Mouse (Mus musculus): ENCODE results near the gene Patl2. TPM values are rescaled to one million over a fixed set of nuclear protein-coding genes. Genes with fewer than 3 reads are reported as not detected.

The Patl2 gene
- total and polyA plus RNA-seq, 3 experiments = not detected

DNA sequence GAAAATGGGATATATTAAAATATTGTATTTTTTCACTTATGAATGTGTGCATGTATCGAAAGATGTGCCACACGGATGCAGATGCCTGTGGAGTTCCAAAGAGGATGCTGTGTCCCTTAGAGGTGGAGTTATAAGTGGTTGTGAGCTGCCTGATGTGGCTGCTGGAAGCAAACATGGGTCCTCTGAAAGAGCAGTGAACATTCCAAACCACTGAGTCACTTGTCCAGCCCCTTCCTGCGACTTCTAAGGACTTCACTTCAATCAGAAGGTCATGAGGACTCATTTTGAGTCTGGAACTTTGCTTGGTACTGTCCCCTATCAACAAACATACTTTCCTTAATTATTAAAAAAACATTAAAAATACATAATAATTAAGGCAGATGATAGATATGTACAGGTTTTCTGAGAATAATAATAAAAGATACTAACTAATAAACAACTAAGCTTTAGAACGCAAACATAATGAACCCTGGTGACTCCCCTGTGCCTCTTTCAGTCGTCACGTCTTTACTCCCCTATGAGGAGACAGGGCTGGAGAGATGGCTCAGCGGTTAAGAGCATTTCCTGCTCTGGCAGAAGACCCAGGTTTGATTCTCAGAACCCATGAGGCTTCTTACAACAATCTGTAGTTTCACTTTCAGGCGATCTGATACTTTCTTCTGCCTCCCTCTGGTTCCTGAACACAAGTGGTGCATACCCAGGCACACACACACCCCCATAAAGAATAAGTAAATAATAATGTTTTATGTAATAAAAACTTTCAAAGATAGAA, 5.8 kb downstream of the Patl2 start:
- DNase-seq (ENCODE audit: extremely low read depth) = peak; percentile 66
- H3K27ac ChIP-seq (ENCODE audit: insufficient read depth, low read depth) = no peak overlapping the region
- H3K79me2 ChIP-seq (replicated peaks; ENCODE audit: control insufficient read depth, extremely low read depth, insufficient read depth, poor library complexity, severe bottlenecking) = no peaks in the 10 kb centered on the region
- H3K4me2 ChIP-seq (ENCODE audit: insufficient read depth, low read depth, poor library complexity, severe bottlenecking) = no peak overlapping the region
- no peaks in the 10 kb centered on the region for H3K9me3 ChIP-seq (replicated peaks; ENCODE audit: low read length)
- TF ChIP-seq IRF4 (IDR thresholded peaks at IDR 0.05; ENCODE audit: low read depth, low read length) (peak; percentile 82), E2F4 (IDR thresholded peaks at IDR 0.05; ENCODE audit: insufficient replicate concordance, low read depth, low read length) (no peak)
- dilution Hi-C loops (cut with MboI; ENCODE audit: extremely low pct_ligation_motif_present, extremely low pct_unique_long_range_greater_than_20kb, low sequenced_read_pairs) (no loop called here), in situ Hi-C loops (cut with MboI; ENCODE audit: low pct_ligation_motif_present, low pct_unique_long_range_greater_than_20kb, low sequenced_read_pairs) (no loop called here)
- no peaks in the 10 kb centered on the region for H3K27me3 ChIP-seq (replicated peaks)
- H3K36me3 ChIP-seq (replicated peaks in 1 of 2; ENCODE audit: control insufficient read depth in 1 of 2, insufficient read depth in 1 of 2, low read length in 1 of 2) = no peaks in the 10 kb centered on the region
- peaks cover 0 to 15% of the 10 kb centered on the region in 2 experiments; a peak in 2 of 4 replicates for H3K4me1 ChIP-seq (ENCODE audit: control insufficient read depth in 1 of 2, insufficient read depth in 2 of 2)
- H3K9ac ChIP-seq (ENCODE audit: insufficient read depth, low read depth) = no peak overlapping the region
- no peak overlapping the region for H3K4me3 ChIP-seq (replicated peaks in 1 of 3; ENCODE audit: low read depth in 2 of 3, low read length in 2 of 3, poor library complexity in 1 of 3)

- Histone ChIP-seq H3K4me3 (replicated peaks in 1 of 3; ENCODE audit: low read depth in 2 of 3, low read length in 2 of 3, poor library complexity in 1 of 3) (no peak overlapping the region), H3K36me3 (replicated peaks in 1 of 2; ENCODE audit: control insufficient read depth in 1 of 2, insufficient read depth in 1 of 2, low read length in 1 of 2) (no peaks in the 10 kb centered on the region), H3K27ac (ENCODE audit: insufficient read depth, low read depth) (no peak overlapping the region), H3K9me3 (replicated peaks; ENCODE audit: low read length) (no peaks in the 10 kb centered on the region), H3K4me1 (ENCODE audit: control insufficient read depth in 1 of 2, insufficient read depth in 2 of 2) (0 out of 4 replicates have a peak, but pooled peaks cover 0 to 4% of the 10 kb centered on the region in 2 experiments), H3K79me2 (replicated peaks; ENCODE audit: control insufficient read depth, extremely low read depth, insufficient read depth, poor library complexity, severe bottlenecking) (no peaks in the 10 kb centered on the region), H3K9ac (ENCODE audit: insufficient read depth, low read depth) (no peak overlapping the region), H3K4me2 (ENCODE audit: insufficient read depth, low read depth, poor library complexity, severe bottlenecking) (no peak overlapping the region), H3K27me3 (replicated peaks) (no peaks in the 10 kb centered on the region)
- TF ChIP-seq POLR2A (IDR thresholded peaks at IDR 0.05; ENCODE audit: low read depth, low read length) (no peak), EP300 (IDR thresholded peaks at IDR 0.05; ENCODE audit: low read length) (no peak), E2F4 (IDR thresholded peaks at IDR 0.05; ENCODE audit: insufficient replicate concordance, low read depth, low read length) (no peak), RAD21 (IDR thresholded peaks at IDR 0.05; ENCODE audit: low read depth, low read length) (no peak), ZC3H11A (IDR thresholded peaks at IDR 0.05; ENCODE audit: low read depth, low read length) (no peak), RCOR1 (conservative IDR thresholded peaks at IDR 0.05; ENCODE audit: low read depth, low read length) (no peak), MAZ (IDR thresholded peaks at IDR 0.05; ENCODE audit: low read depth, low read length) (no peak), HCFC1 (IDR thresholded peaks at IDR 0.05; ENCODE audit: low read depth, low read length) (no peak), JUND (conservative IDR thresholded peaks at IDR 0.05; ENCODE audit: low read depth, low read length) (no peak), PAX5 (IDR thresholded peaks at IDR 0.05; ENCODE audit: low read length) (no peak), UBTF (IDR thresholded peaks at IDR 0.05; ENCODE audit: low read depth, low read length) (no peak), USF1 (IDR thresholded peaks at IDR 0.05; ENCODE audit: low read depth, low read length) (no peak), USF2 (conservative IDR thresholded peaks at IDR 0.05; ENCODE audit: low read depth, low read length) (no peak)
- in situ Hi-C loops (cut with MboI; ENCODE audit: low pct_ligation_motif_present, low pct_unique_long_range_greater_than_20kb, low sequenced_read_pairs) = no loop called here
- dilution Hi-C loops (cut with MboI; ENCODE audit: extremely low pct_ligation_motif_present, extremely low pct_unique_long_range_greater_than_20kb, low sequenced_read_pairs) = no loop called here
- no peak for DNase-seq (ENCODE audit: extremely low read depth)
These were observed 13.8 kb downstream of the Patl2 start for GRCm38 (mm10) chr2:122172188-122172587.
